Mouse (Mus musculus) midbrain, embryonic 11.5 days (tissue): Measurements from ENCODE around the gene Ccdc126. TPM values are rescaled to one million over a fixed set of nuclear protein-coding genes. Genes with fewer than 3 reads are reported as not detected.
A peak's percentile ranks its signal among the peaks of the same experiment; 100 is the strongest.
"Not testable (repeated sequence)": the region's sequence is repeated elsewhere in the genome, so short reads cannot be mapped to it uniquely, and the experiment has no call there.

Source experiments
- ATAC-seq: fragments of 200-750 bp; cut with Nextera tagmentation; 2 replicates; pipeline ENCODE4 v1.8.0; 2017; ENCODE audit warnings: moderate TSS enrichment, moderate library complexity; ENCODE audit not compliant: low FRiP score
- DNase-seq: peaks from one replicate; pipeline ENCODE4 v3.0.0; 2015; ENCODE audit warnings: low spot score; ENCODE audit errors: missing footprints
- H3K27ac ChIP-seq: fragments of 300-500 bp; sonication (generic); 2 replicates; pipeline ENCODE4 v1.5.1; 2014; ENCODE audit warnings: low read depth, low read length
- H3K27me3 ChIP-seq: fragments of 300-500 bp; sonication (generic); 2 replicates; pipeline ENCODE4 v1.6.1; 2014; ENCODE audit warnings: mild to moderate bottlenecking, low read length, moderate library complexity, mixed read lengths; ENCODE audit not compliant: control insufficient read depth, insufficient read depth
- H3K36me3 ChIP-seq: fragments of 300-500 bp; sonication (generic); 2 replicates; pipeline ENCODE4 v1.6.1; 2014; ENCODE audit warnings: mild to moderate bottlenecking, low read length, moderate library complexity, mixed read lengths; ENCODE audit not compliant: control insufficient read depth, insufficient read depth
- H3K4me1 ChIP-seq: fragments of 300-500 bp; sonication (generic); 2 replicates; pipeline ENCODE4 v1.6.1; 2014; ENCODE audit warnings: low read length; ENCODE audit not compliant: control insufficient read depth, insufficient read depth
- H3K4me2 ChIP-seq: fragments of 300-500 bp; sonication (generic); 2 replicates; pipeline ENCODE4 v1.6.1; 2014; ENCODE audit warnings: mild to moderate bottlenecking, moderate library complexity
- H3K4me3 ChIP-seq: fragments of 300-500 bp; sonication (generic); 2 replicates; pipeline ENCODE4 v1.5.1; 2014; ENCODE audit warnings: low read depth, low read length
- H3K9ac ChIP-seq: fragments of 300-500 bp; sonication (generic); 2 replicates; pipeline ENCODE4 v1.6.1; 2014; ENCODE audit warnings: low read length
- H3K9me3 ChIP-seq: fragments of 300-500 bp; sonication (generic); 2 replicates; pipeline ENCODE4 v1.6.1; 2016; ENCODE audit warnings: low read length; ENCODE audit not compliant: control insufficient read depth
- WGBS: fragments of 180-500 bp; shearing (Covaris S2); extraction: QIAGEN DNeasy Blood & Tissue Kit; methylation state at CpG from one replicate; pipeline ENCODE4 v1.1.7; 2014; 5-methylcytosine and 5-hydroxymethylcytosine counted together
- polyA plus RNA-seq: library from polyadenylated mRNA; unstranded; fragments of >200 nt; fragmentation: Nextera tagmentation; extraction: Ambion mirVana; gene quantifications from 2 replicates; pipeline ENCODE4 v1.2.1, GENCODE M21; 2014

Ccdc126 gene
- polyA plus RNA-seq, 1 experiment from 2014 or later: 6.4 TPM

- H3K9ac ChIP-seq: no peak overlapping the region
- no peak for DNase-seq
- no peaks in the 10 kb centered on the region for H3K27me3 ChIP-seq
- no peaks in the 10 kb centered on the region for H3K9me3 ChIP-seq
- no peak for ATAC-seq
- H3K4me2 ChIP-seq: no peak overlapping the region
- no peaks in the 10 kb centered on the region for H3K36me3 ChIP-seq
- H3K4me1 ChIP-seq: no peaks in the 10 kb centered on the region
- H3K4me3 ChIP-seq: no peak overlapping the region
- H3K27ac ChIP-seq: no peak overlapping the region
Measured at GRCm38 (mm10) chr6:49298286-49298685, 20.8 kb upstream of the Ccdc126 start.

- not testable (repeated sequence) for H3K9me3 ChIP-seq, H3K9ac ChIP-seq, H3K4me3 ChIP-seq, H3K27me3 ChIP-seq, H3K4me2 ChIP-seq, H3K27ac ChIP-seq, H3K4me1 ChIP-seq, ATAC-seq, H3K36me3 ChIP-seq
- WGBS: 51% methylated on average over 3 of the region's 3 CpGs
- peak; percentile 45 for DNase-seq
Measured at GRCm38 (mm10) chr6:49314821-49315220, 4.3 kb upstream of the Ccdc126 start.

- peak overlapping the region; percentile 58 for H3K27ac ChIP-seq
- no peak for DNase-seq
- 0 out of 2 replicates have a peak, but pooled peaks cover 2% of the 10 kb centered on the region for H3K4me1 ChIP-seq
- no peaks in the 10 kb centered on the region for H3K9me3 ChIP-seq
- no peaks in the 10 kb centered on the region for H3K36me3 ChIP-seq
- peak overlapping the region; percentile 58 for H3K4me2 ChIP-seq
- ATAC-seq: no peak
- no peaks in the 10 kb centered on the region for H3K27me3 ChIP-seq
- WGBS: 17% methylated on average over 13 of the region's 13 CpGs
- peak overlapping the region; percentile 61 for H3K9ac ChIP-seq
- peak overlapping the region; percentile 59 for H3K4me3 ChIP-seq
Measured at GRCm38 (mm10) chr6:49319595-49320315, 681 bp downstream of the Ccdc126 start.

GRCm38 (mm10) chr6:49321341-49321740 lies 2.3 kb downstream of the Ccdc126 start:
- WGBS: 89% methylated on average over 3 of the region's 3 CpGs

GRCm38 (mm10) chr6:49322056-49322455 lies 3.0 kb downstream of the Ccdc126 start:
- Histone ChIP-seq H3K36me3 (no peaks in the 10 kb centered on the region), H3K27me3 (no peaks in the 10 kb centered on the region), H3K4me2 (no peak overlapping the region), H3K27ac (no peak overlapping the region), H3K4me1 (0 out of 2 replicates have a peak, but pooled peaks cover 2% of the 10 kb centered on the region), H3K4me3 (no peak overlapping the region), H3K9ac (no peak overlapping the region), H3K9me3 (no peaks in the 10 kb centered on the region)
- peak; percentile 70 for DNase-seq
- ATAC-seq: no peak

More at GRCm38 (mm10) chr6:49321341-49321740, 2.3 kb downstream of the Ccdc126 start:
- Histone ChIP-seq H3K4me2 (no peak overlapping the region), H3K27me3 (no peaks in the 10 kb centered on the region), H3K4me1 (0 out of 2 replicates have a peak, but pooled peaks cover 2% of the 10 kb centered on the region), H3K36me3 (no peaks in the 10 kb centered on the region), H3K9me3 (no peaks in the 10 kb centered on the region), H3K4me3 (no peak overlapping the region), H3K9ac (no peak overlapping the region), H3K27ac (no peak overlapping the region)
- ATAC-seq: no peak
- peak; percentile 31 for DNase-seq

- WGBS: 63% methylated on average over 2 of the region's 2 CpGs
- Histone ChIP-seq H3K4me3 (no peak overlapping the region), H3K4me2 (no peak overlapping the region), H3K9me3 (no peaks in the 10 kb centered on the region), H3K27me3 (no peaks in the 10 kb centered on the region), H3K27ac (no peak overlapping the region), H3K4me1 (0 out of 2 replicates have a peak, but pooled peaks cover 2% of the 10 kb centered on the region), H3K36me3 (no peaks in the 10 kb centered on the region), H3K9ac (no peak overlapping the region)
- DNase-seq (no peak), ATAC-seq (no peak)
Measured at GRCm38 (mm10) chr6:49322986-49323385, 3.9 kb downstream of the Ccdc126 start.

- H3K27ac ChIP-seq: no peak overlapping the region
- no peaks in the 10 kb centered on the region for H3K36me3 ChIP-seq
- no peaks in the 10 kb centered on the region for H3K27me3 ChIP-seq
- no peaks in the 10 kb centered on the region for H3K9me3 ChIP-seq
- H3K4me3 ChIP-seq: no peak overlapping the region
- WGBS: 54% methylated on average over 2 of the region's 2 CpGs
- H3K4me2 ChIP-seq: no peak overlapping the region
- H3K9ac ChIP-seq: no peak overlapping the region
- ATAC-seq (0 out of 2 replicates have a peak, but pooled peaks have one; percentile 42), DNase-seq (peak; percentile 75)
- H3K4me1 ChIP-seq: 0 out of 2 replicates have a peak, but pooled peaks cover 2% of the 10 kb centered on the region
Measured at GRCm38 (mm10) chr6:49324528-49324927, 5.5 kb downstream of the Ccdc126 start.

GRCm38 (mm10) chr6:49325294-49325693 lies 6.2 kb downstream of the Ccdc126 start:
- ATAC-seq: no peak

GRCm38 (mm10) chr6:49326846-49327245 lies 7.8 kb downstream of the Ccdc126 start:
- Histone ChIP-seq H3K36me3 (no peaks in the 10 kb centered on the region), H3K4me3 (no peak overlapping the region), H3K27ac (no peak overlapping the region), H3K4me1 (no peaks in the 10 kb centered on the region; the same call in 1 of the 2 replicates), H3K4me2 (no peak overlapping the region), H3K27me3 (no peaks in the 10 kb centered on the region), H3K9me3 (no peaks in the 10 kb centered on the region), H3K9ac (no peak overlapping the region)
- ATAC-seq (no peak), DNase-seq (peak; percentile 67)
- WGBS: 89% methylated on average over 3 of the region's 3 CpGs

More at GRCm38 (mm10) chr6:49325294-49325693, 6.2 kb downstream of the Ccdc126 start:
- H3K27ac ChIP-seq: no peak overlapping the region
- H3K4me2 ChIP-seq: no peak overlapping the region
- H3K27me3 ChIP-seq: no peaks in the 10 kb centered on the region
- no peak overlapping the region for H3K9ac ChIP-seq
- no peaks in the 10 kb centered on the region for H3K36me3 ChIP-seq
- H3K4me3 ChIP-seq: no peak overlapping the region
- WGBS: 88% methylated on average over 1 of the region's 1 CpGs
- peak; percentile 82 for DNase-seq
- H3K4me1 ChIP-seq: no peaks in the 10 kb centered on the region
- H3K9me3 ChIP-seq: no peaks in the 10 kb centered on the region
